Mouse (Mus musculus) MEL (cell line): ENCODE results near the gene Laptm4a.

ENCODE experiments used
- CTCF ChIP-seq, 3 experiments: IDR thresholded peaks in 2 of 3; conservative IDR thresholded peaks in 1 of 3; 2 replicates each; pipeline ENCODE4 v1.5.1; 2011 to 2012; ENCODE audit warnings: low read length in 3 of 3, low read depth in 2 of 3, mild to moderate bottlenecking in 2 of 3, improper control_type of control experiment in 1 of 3, inconsistent platforms in 1 of 3, mixed read lengths in 1 of 3, moderate library complexity in 1 of 3; ENCODE audit not compliant: control insufficient read depth in 1 of 3, insufficient read depth in 1 of 3, poor library complexity in 1 of 3, severe bottlenecking in 1 of 3
- JUND ChIP-seq: IDR thresholded peaks from 2 replicates; pipeline ENCODE4 v1.6.1; 2011; ENCODE audit warnings: low read depth, mild to moderate bottlenecking, improper control_type of control experiment, low read length
- MEF2A ChIP-seq: IDR thresholded peaks from 2 replicates; pipeline ENCODE4 v1.6.1; 2014; ENCODE audit warnings: low read depth, mild to moderate bottlenecking, inconsistent platforms, low read length, improper control_type of control experiment; ENCODE audit not compliant: poor library complexity, insufficient replicate concordance, severe bottlenecking; ENCODE audit errors: extremely low read depth
- POLR2A ChIP-seq, 2 experiments: IDR thresholded peaks; 2 replicates each; pipeline ENCODE4 v1.6.1; 2011 to 2012; ENCODE audit warnings: low read length in 2 of 2, mild to moderate bottlenecking in 2 of 2, control low read depth in 1 of 2, improper control_type of control experiment in 1 of 2, low read depth in 1 of 2, moderate library complexity in 1 of 2; ENCODE audit not compliant: control insufficient read depth in 1 of 2, insufficient read depth in 1 of 2, poor library complexity in 1 of 2
- POLR2AphosphoS2 ChIP-seq: IDR thresholded peaks from 2 replicates; pipeline ENCODE4 v1.6.1; 2011; ENCODE audit warnings: low read length, improper control_type of control experiment
- RCOR1 ChIP-seq: IDR thresholded peaks from 2 replicates; pipeline ENCODE4 v1.6.1; 2012; ENCODE audit warnings: low read depth, mild to moderate bottlenecking, inconsistent platforms, low read length, improper control_type of control experiment
- TCF12 ChIP-seq: IDR thresholded peaks from 2 replicates; pipeline ENCODE4 v1.6.1; 2014; ENCODE audit warnings: low read depth, mild to moderate bottlenecking, inconsistent platforms, low read length, improper control_type of control experiment, moderate library complexity
- USF1 ChIP-seq: IDR thresholded peaks from 2 replicates; pipeline ENCODE4 v1.6.1; 2014; ENCODE audit warnings: low read depth, mild to moderate bottlenecking, inconsistent platforms, low read length, improper control_type of control experiment, moderate library complexity
- USF2 ChIP-seq, 2 experiments: IDR thresholded peaks; 2 replicates each; pipeline ENCODE4 v1.6.1; 2011 to 2012; ENCODE audit warnings: improper control_type of control experiment in 2 of 2, low read length in 2 of 2, borderline replicate concordance in 1 of 2, inconsistent platforms in 1 of 2, low read depth in 1 of 2, mild to moderate bottlenecking in 1 of 2; ENCODE audit not compliant: insufficient read depth in 1 of 2
- ZC3H11A ChIP-seq: IDR thresholded peaks from 2 replicates; pipeline ENCODE4 v1.6.1; 2012; ENCODE audit warnings: low read depth, mild to moderate bottlenecking, inconsistent platforms, low read length, improper control_type of control experiment
- ZKSCAN1 ChIP-seq: IDR thresholded peaks from 2 replicates; pipeline ENCODE4 v1.6.1; 2012; ENCODE audit warnings: low read depth, mild to moderate bottlenecking, inconsistent platforms, low read length, improper control_type of control experiment, moderate library complexity

DNA sequence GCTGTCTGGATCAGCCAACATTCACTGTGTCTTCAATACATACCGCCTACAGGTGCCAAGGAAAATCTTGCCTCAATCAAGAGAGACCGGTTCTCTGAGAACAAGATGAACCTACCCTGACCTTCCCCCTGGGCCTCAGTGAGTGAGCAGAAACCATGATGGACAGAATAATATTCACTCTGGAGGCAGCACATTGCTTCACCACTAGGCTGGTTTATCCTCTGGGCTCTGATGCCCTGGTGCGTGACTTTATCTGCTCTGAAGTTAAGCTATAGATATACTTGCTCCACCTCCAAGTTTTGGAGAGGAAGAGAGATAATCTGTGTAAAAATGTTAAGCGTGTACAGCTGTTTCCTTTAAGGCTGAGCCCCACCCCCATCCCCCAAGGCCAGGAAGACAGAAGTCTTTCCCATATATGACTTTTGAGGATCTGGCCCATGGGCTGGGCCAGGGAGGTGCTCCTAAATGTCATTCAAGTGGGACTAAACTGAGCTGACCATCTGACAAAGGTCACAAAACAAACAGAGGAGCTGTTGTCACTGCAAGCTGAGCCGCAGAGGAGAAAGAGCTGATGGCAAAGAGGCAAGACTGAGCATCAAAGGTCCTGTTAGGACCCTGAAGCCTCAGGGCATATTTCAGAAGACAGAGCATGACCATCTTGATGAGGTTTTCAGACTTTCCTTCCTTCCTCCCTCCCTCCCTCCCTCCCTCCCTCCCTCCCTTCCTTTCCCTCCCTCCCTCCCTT, 20.4 kb upstream of the Laptm4a start:
- TF ChIP-seq CTCF (IDR thresholded peaks at IDR 0.05 in 2 of 3, conservative IDR thresholded peaks at IDR 0.05 in 1 of 3; ENCODE audit: control insufficient read depth in 1 of 3, insufficient read depth in 1 of 3, low read depth in 2 of 3, low read length in 3 of 3, poor library complexity in 1 of 3, severe bottlenecking in 1 of 3) (no peak), USF2 (IDR thresholded peaks at IDR 0.05; ENCODE audit: borderline replicate concordance in 1 of 2, insufficient read depth in 1 of 2, low read depth in 1 of 2, low read length in 2 of 2) (no peak), MEF2A (no peak), POLR2A (IDR thresholded peaks at IDR 0.05; ENCODE audit: control insufficient read depth in 1 of 2, insufficient read depth in 1 of 2, low read depth in 1 of 2, low read length in 2 of 2, poor library complexity in 1 of 2) (no peak), TCF12 (peak; percentile 37; the same call in 1 of the 2 replicates), JUND (no peak), POLR2AphosphoS2 (no peak), ZC3H11A (no peak), RCOR1 (no peak), USF1 (no peak), ZKSCAN1 (no peak)
